Mouse (Mus musculus) common myeloid progenitor, adult 5-6 weeks (primary cell): ENCODE measurements at regions not wholly inside any gene's neighbourhood (a gene's known extent, or its start where the extent isn't known, plus 50 kb on each side); places are given as distances from the start of the nearest gene placed in this dataset.
A peak's percentile ranks its signal among the peaks of the same experiment; 100 is the strongest.

Experiments used
- ATAC-seq: replicated peaks from 2 replicates; pipeline ENCODE4 v1.8.0; 2016; ENCODE audit warnings: low read depth, mild to moderate bottlenecking, moderate TSS enrichment, inconsistent platforms; ENCODE audit not compliant: poor library complexity, severe bottlenecking

GRCm38 (mm10) chr13:19888983-19889773 lies 65.1 kb upstream of the Gpr141 start:
- no peak for ATAC-seq

GRCm38 (mm10) chr13:19883896-19884658 lies 60.0 kb upstream of the Gpr141 start:
- ATAC-seq = no peak

GRCm38 (mm10) chr13:19882889-19883288 lies 58.8 kb upstream of the Gpr141 start:
- ATAC-seq = peak; percentile 95

GRCm38 (mm10) chr13:19881772-19882171 lies 57.7 kb upstream of the Gpr141 start:
- peak; percentile 62 for ATAC-seq

- peak; percentile 99 for ATAC-seq
Observed at GRCm38 (mm10) chr13:19874621-19875249, 50.7 kb upstream of the Gpr141 start.
